Mouse (Mus musculus): Measurements from ENCODE around the gene Tmem246. TPM values are rescaled to one million over a fixed set of nuclear protein-coding genes. Genes with fewer than 3 reads are reported as not detected.

Gene Tmem246
- polyA plus RNA-seq, 1 experiment from 2014 or later = 17.3 TPM

DNA sequence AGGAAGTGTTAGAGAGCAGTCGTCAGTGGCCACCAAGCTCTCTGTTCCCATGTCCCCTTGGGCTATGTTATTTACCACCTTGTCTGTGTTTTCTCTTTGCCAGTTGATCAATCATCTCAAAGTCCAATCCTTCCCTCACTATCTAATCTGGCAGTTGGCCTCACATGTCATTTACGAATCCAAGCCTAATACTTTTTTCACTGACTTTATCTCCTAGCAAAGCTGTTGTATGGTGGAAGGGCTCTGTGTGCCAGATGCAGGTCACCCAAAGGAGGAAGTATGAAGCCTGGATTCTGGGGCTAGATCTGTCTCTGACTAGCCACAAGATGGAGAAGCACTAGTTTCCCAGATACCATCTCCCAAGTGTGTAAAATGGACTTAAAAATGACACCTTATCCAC is 39.5 kb downstream of the Tmem246 start:
- Histone ChIP-seq H3K27ac (ENCODE audit: low read depth, low read length) (no peak overlapping the region), H3K27me3 (ENCODE audit: control insufficient read depth, insufficient read depth, low read length) (no peaks in the 10 kb centered on the region), H3K9ac (ENCODE audit: low read length) (no peak overlapping the region), H3K36me3 (ENCODE audit: control insufficient read depth, insufficient read depth, low read length) (no peaks in the 10 kb centered on the region), H3K9me3 (ENCODE audit: control insufficient read depth, low read length) (no peaks in the 10 kb centered on the region), H3K4me3 (ENCODE audit: low read depth, low read length) (no peak overlapping the region), H3K4me1 (replicated peaks; ENCODE audit: control insufficient read depth, insufficient read depth, low read length) (no peaks in the 10 kb centered on the region), H3K4me2 (ENCODE audit: low read depth, low read length, severe bottlenecking) (no peak overlapping the region)
- ATAC-seq (replicated peaks; ENCODE audit: low FRiP score) = no peak
- no peak for DNase-seq (ENCODE audit: low spot score)
- WGBS = 85% methylated on average over 2 of the region's 2 CpGs

GRCm38 (mm10) chr4:49557375-49557774 is 40.3 kb downstream of the Tmem246 start:
- H3K36me3 ChIP-seq (ENCODE audit: control insufficient read depth, insufficient read depth, low read length) = no peaks in the 10 kb centered on the region
- no peaks in the 10 kb centered on the region for H3K4me1 ChIP-seq (replicated peaks; ENCODE audit: control insufficient read depth, insufficient read depth, low read length)
- H3K27me3 ChIP-seq (ENCODE audit: control insufficient read depth, insufficient read depth, low read length) = no peaks in the 10 kb centered on the region
- H3K9ac ChIP-seq (ENCODE audit: low read length) = no peak overlapping the region
- no peaks in the 10 kb centered on the region for H3K9me3 ChIP-seq (ENCODE audit: control insufficient read depth, low read length)
- H3K4me3 ChIP-seq (ENCODE audit: low read depth, low read length) = no peak overlapping the region
- H3K4me2 ChIP-seq (ENCODE audit: low read depth, low read length, severe bottlenecking) = no peak overlapping the region
- H3K27ac ChIP-seq (ENCODE audit: low read depth, low read length) = no peak overlapping the region
- ATAC-seq (replicated peaks; ENCODE audit: low FRiP score) (no peak), DNase-seq (ENCODE audit: low spot score) (no peak)
- 89% methylated on average over 7 of the region's 7 CpGs for WGBS

- Histone ChIP-seq H3K27ac (ENCODE audit: low read depth, low read length) (no peak overlapping the region), H3K9ac (ENCODE audit: low read length) (no peak overlapping the region), H3K4me2 (ENCODE audit: low read depth, low read length, severe bottlenecking) (no peak overlapping the region), H3K27me3 (ENCODE audit: control insufficient read depth, insufficient read depth, low read length) (no peaks in the 10 kb centered on the region), H3K4me3 (ENCODE audit: low read depth, low read length) (no peak overlapping the region), H3K9me3 (ENCODE audit: control insufficient read depth, low read length) (no peaks in the 10 kb centered on the region), H3K4me1 (replicated peaks; ENCODE audit: control insufficient read depth, insufficient read depth, low read length) (no peaks in the 10 kb centered on the region), H3K36me3 (ENCODE audit: control insufficient read depth, insufficient read depth, low read length) (no peaks in the 10 kb centered on the region)
- ATAC-seq (replicated peaks; ENCODE audit: low FRiP score) (no peak), DNase-seq (ENCODE audit: low spot score) (no peak)
- 93% methylated on average over 5 of the region's 5 CpGs for WGBS
Observed at GRCm38 (mm10) chr4:49553380-49553779, 44.3 kb downstream of the Tmem246 start.

DNA sequence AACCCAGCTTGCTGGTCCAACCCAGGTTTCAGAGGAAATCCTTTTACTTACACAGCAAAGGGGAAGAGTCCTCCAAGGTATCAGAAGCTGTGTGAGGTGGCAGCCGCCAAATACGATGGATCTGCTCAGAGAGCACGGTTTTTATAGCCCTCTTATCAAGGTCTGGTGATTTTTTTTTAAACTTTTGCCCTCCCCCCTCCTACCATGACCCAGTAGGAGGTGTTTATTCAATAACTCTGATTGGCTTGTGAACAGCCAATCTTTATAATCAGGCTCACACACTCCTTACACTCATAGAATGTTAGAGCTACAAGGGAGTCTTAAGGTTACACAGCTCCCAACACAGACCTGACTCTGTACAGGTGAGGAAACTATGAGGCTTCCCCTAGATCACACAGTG is 48.3 kb downstream of the Tmem246 start, which contains the start of gene Aldob:
Gene Aldob (minus strand): TSS at position 164 of the 400 bp plus-strand sequence.
- Histone ChIP-seq H3K4me1 (replicated peaks; ENCODE audit: control insufficient read depth, insufficient read depth, low read length) (no peaks in the 10 kb centered on the region), H3K4me2 (ENCODE audit: low read depth, low read length, severe bottlenecking) (no peak within 1 kb of the TSS), H3K27ac (ENCODE audit: low read depth, low read length) (no peak within 1 kb of the TSS), H3K9ac (ENCODE audit: low read length) (no peak within 1 kb of the TSS), H3K9me3 (ENCODE audit: control insufficient read depth, low read length) (no peaks in the 10 kb centered on the region), H3K36me3 (ENCODE audit: control insufficient read depth, insufficient read depth, low read length) (no peaks in the 10 kb centered on the region), H3K4me3 (ENCODE audit: low read depth, low read length) (no peak within 1 kb of the TSS), H3K27me3 (ENCODE audit: control insufficient read depth, insufficient read depth, low read length) (no peaks in the 10 kb centered on the region)
- ATAC-seq (replicated peaks; ENCODE audit: low FRiP score) = no peak
- WGBS = 88% methylated on average over 3 of the region's 3 CpGs
- no peak for DNase-seq (ENCODE audit: low spot score)

- H3K4me3 ChIP-seq (ENCODE audit: low read depth, low read length) = no peak overlapping the region
- H3K27ac ChIP-seq (ENCODE audit: low read depth, low read length) = no peak overlapping the region
- no peak for DNase-seq (ENCODE audit: low spot score)
- H3K9me3 ChIP-seq (ENCODE audit: control insufficient read depth, low read length) = no peaks in the 10 kb centered on the region
- H3K4me2 ChIP-seq (ENCODE audit: low read depth, low read length, severe bottlenecking) = no peak overlapping the region
- no peaks in the 10 kb centered on the region for H3K36me3 ChIP-seq (ENCODE audit: control insufficient read depth, insufficient read depth, low read length)
- 89% methylated on average over 7 of the region's 7 CpGs for WGBS
- no peaks in the 10 kb centered on the region for H3K4me1 ChIP-seq (replicated peaks; ENCODE audit: control insufficient read depth, insufficient read depth, low read length)
- H3K27me3 ChIP-seq (ENCODE audit: control insufficient read depth, insufficient read depth, low read length) = no peaks in the 10 kb centered on the region
- ATAC-seq (replicated peaks; ENCODE audit: low FRiP score) = no peak
- H3K9ac ChIP-seq (ENCODE audit: low read length) = no peak overlapping the region
Observed at GRCm38 (mm10) chr4:49547544-49548219, 50.0 kb downstream of the Tmem246 start.

DNA sequence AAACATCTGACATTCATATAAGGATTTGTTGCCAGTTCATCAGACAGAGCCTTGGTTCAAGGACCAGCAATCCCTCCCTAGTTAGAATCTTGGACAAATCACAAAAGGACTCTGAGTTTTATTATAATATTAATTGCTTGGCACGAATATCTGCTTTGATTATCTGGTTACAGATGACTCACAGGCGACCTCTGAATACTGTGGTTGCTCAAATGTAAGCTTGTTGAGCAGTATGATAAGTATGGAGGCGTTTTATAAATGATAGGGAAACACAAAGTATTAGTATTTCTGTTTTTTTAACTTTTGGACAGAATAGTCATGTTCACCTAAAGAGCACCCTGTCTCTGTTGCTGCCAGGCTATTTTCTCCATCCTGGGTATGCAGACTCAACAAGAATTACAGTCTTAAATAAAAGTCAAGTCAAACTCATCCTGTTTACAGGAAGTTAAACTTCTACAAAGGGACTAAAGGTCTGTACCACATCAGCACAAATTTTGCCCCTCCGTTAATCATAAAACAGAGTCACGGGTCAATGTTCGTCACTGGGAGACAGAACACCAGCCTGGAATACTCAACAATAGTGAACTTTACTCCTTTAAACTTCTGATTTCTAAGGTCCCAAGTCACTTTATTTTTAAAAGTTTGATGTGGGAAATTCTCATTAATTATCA is 50.7 kb downstream of the Tmem246 start:
- Histone ChIP-seq H3K36me3 (ENCODE audit: control insufficient read depth, insufficient read depth, low read length) (no peaks in the 10 kb centered on the region), H3K4me2 (ENCODE audit: low read depth, low read length, severe bottlenecking) (no peak overlapping the region), H3K4me1 (replicated peaks; ENCODE audit: control insufficient read depth, insufficient read depth, low read length) (no peaks in the 10 kb centered on the region), H3K4me3 (ENCODE audit: low read depth, low read length) (no peak overlapping the region), H3K9me3 (ENCODE audit: control insufficient read depth, low read length) (no peaks in the 10 kb centered on the region), H3K27ac (ENCODE audit: low read depth, low read length) (no peak overlapping the region), H3K9ac (ENCODE audit: low read length) (no peak overlapping the region), H3K27me3 (ENCODE audit: control insufficient read depth, insufficient read depth, low read length) (no peaks in the 10 kb centered on the region)
- DNase-seq (ENCODE audit: low spot score) (no peak), ATAC-seq (replicated peaks; ENCODE audit: low FRiP score) (no peak)
- 74% methylated on average over 6 of the region's 6 CpGs for WGBS

DNA sequence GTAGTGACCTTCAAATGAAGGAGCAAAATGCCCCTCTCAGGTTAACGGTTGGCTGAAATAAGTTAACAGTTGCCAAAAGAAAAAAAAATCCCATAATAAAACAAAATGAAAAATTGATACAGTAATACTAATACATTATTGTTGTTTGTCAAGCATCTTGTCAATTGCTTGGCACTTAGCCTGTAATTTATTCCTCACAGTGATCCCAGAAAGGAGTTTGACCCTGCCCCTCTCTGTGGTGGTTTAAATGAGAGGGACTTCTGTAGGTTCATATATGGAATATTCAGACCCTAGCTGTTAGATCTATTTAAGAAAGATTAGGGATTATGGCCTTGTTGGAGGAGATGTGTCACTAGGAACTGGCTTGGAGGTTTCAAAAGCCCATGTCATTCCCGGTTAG is 51.6 kb downstream of the Tmem246 start:
- Histone ChIP-seq H3K4me3 (ENCODE audit: low read depth, low read length) (no peak overlapping the region), H3K4me1 (replicated peaks; ENCODE audit: control insufficient read depth, insufficient read depth, low read length) (no peaks in the 10 kb centered on the region), H3K9ac (ENCODE audit: low read length) (no peak overlapping the region), H3K27me3 (ENCODE audit: control insufficient read depth, insufficient read depth, low read length) (no peaks in the 10 kb centered on the region), H3K27ac (ENCODE audit: low read depth, low read length) (no peak overlapping the region), H3K4me2 (ENCODE audit: low read depth, low read length, severe bottlenecking) (no peak overlapping the region), H3K9me3 (ENCODE audit: control insufficient read depth, low read length) (no peaks in the 10 kb centered on the region), H3K36me3 (ENCODE audit: control insufficient read depth, insufficient read depth, low read length) (no peaks in the 10 kb centered on the region)
- no peak for DNase-seq (ENCODE audit: low spot score)
- ATAC-seq (replicated peaks; ENCODE audit: low FRiP score) = no peak
- 88% methylated on average over 2 of the region's 2 CpGs for WGBS

- H3K36me3 ChIP-seq (ENCODE audit: control insufficient read depth, insufficient read depth, low read length) = no peaks in the 10 kb centered on the region
- H3K9ac ChIP-seq (ENCODE audit: low read length) = no peak overlapping the region
- DNase-seq (ENCODE audit: low spot score) (no peak), ATAC-seq (replicated peaks; ENCODE audit: low FRiP score) (no peak)
- no peaks in the 10 kb centered on the region for H3K27me3 ChIP-seq (ENCODE audit: control insufficient read depth, insufficient read depth, low read length)
- no peaks in the 10 kb centered on the region for H3K9me3 ChIP-seq (ENCODE audit: control insufficient read depth, low read length)
- H3K4me2 ChIP-seq (ENCODE audit: low read depth, low read length, severe bottlenecking) = no peak overlapping the region
- H3K4me3 ChIP-seq (ENCODE audit: low read depth, low read length) = no peak overlapping the region
- WGBS = 77% methylated on average over 3 of the region's 3 CpGs
- H3K27ac ChIP-seq (ENCODE audit: low read depth, low read length) = no peak overlapping the region
- H3K4me1 ChIP-seq (replicated peaks; ENCODE audit: control insufficient read depth, insufficient read depth, low read length) = no peaks in the 10 kb centered on the region
Observed at GRCm38 (mm10) chr4:49540966-49541365, 56.7 kb downstream of the Tmem246 start.

- no peaks in the 10 kb centered on the region for H3K4me1 ChIP-seq (replicated peaks; ENCODE audit: control insufficient read depth, insufficient read depth, low read length)
- H3K9ac ChIP-seq (ENCODE audit: low read length) = no peak overlapping the region
- H3K27me3 ChIP-seq (ENCODE audit: control insufficient read depth, insufficient read depth, low read length) = no peaks in the 10 kb centered on the region
- DNase-seq (ENCODE audit: low spot score) (no peak), ATAC-seq (replicated peaks; ENCODE audit: low FRiP score) (no peak)
- H3K36me3 ChIP-seq (ENCODE audit: control insufficient read depth, insufficient read depth, low read length) = no peaks in the 10 kb centered on the region
- H3K4me2 ChIP-seq (ENCODE audit: low read depth, low read length, severe bottlenecking) = no peak overlapping the region
- H3K4me3 ChIP-seq (ENCODE audit: low read depth, low read length) = no peak overlapping the region
- H3K27ac ChIP-seq (ENCODE audit: low read depth, low read length) = no peak overlapping the region
- WGBS = 78% methylated on average over 6 of the region's 6 CpGs
- H3K9me3 ChIP-seq (ENCODE audit: control insufficient read depth, low read length) = no peaks in the 10 kb centered on the region
Observed at GRCm38 (mm10) chr4:49539665-49540064, 58.0 kb downstream of the Tmem246 start.

Data from forebrain, embryonic 11.5 days (tissue).